Mouse (Mus musculus) CH12.LX (cell line): Measurements from ENCODE around the gene Ceacam19. TPM values are rescaled to one million over a fixed set of nuclear protein-coding genes. Genes with fewer than 3 reads are reported as not detected.
A peak's percentile ranks its signal among the peaks of the same experiment; 100 is the strongest.

Experiments
- DNase-seq: peaks from one replicate; pipeline ENCODE4 v3.0.0-alpha.2; 2013; ENCODE audit errors: extremely low read depth
- H3K27ac ChIP-seq: 2 replicates; pipeline ENCODE4 v1.5.1; 2012; ENCODE audit warnings: low read depth, mild to moderate bottlenecking, control low read depth, moderate library complexity; ENCODE audit not compliant: insufficient read depth
- H3K27me3 ChIP-seq: replicated peaks from 2 replicates; pipeline ENCODE3; 2012; ENCODE audit warnings: inconsistent platforms
- H3K36me3 ChIP-seq, 2 experiments: replicated peaks in 1 of 2; 2 replicates each; pipeline versions ENCODE3 to v1.6.1; 2012; ENCODE audit warnings: inconsistent platforms in 1 of 2, low read length in 1 of 2, mild to moderate bottlenecking in 1 of 2, mixed read lengths in 1 of 2, moderate library complexity in 1 of 2; ENCODE audit not compliant: control insufficient read depth in 1 of 2, insufficient read depth in 1 of 2
- H3K4me1 ChIP-seq, 2 experiments: 2 replicates each; pipeline ENCODE4 v1.6.1; 2012; ENCODE audit warnings: inconsistent platforms in 1 of 2, moderate library complexity in 1 of 2; ENCODE audit not compliant: insufficient read depth in 2 of 2, control insufficient read depth in 1 of 2
- H3K4me2 ChIP-seq: 2 replicates; pipeline ENCODE4 v1.6.1; 2012; ENCODE audit warnings: low read depth, mild to moderate bottlenecking, control low read depth; ENCODE audit not compliant: poor library complexity, insufficient read depth, severe bottlenecking
- H3K4me3 ChIP-seq, 3 experiments: fragments of 150-350 bp in 1 of 3; sonication (generic) in 1 of 3; replicated peaks in 1 of 3; 2 replicates each; pipeline versions ENCODE3 to v1.5.1; 2011 to 2012; ENCODE audit warnings: low read depth in 2 of 3, low read length in 2 of 3, mild to moderate bottlenecking in 2 of 3, moderate library complexity in 2 of 3, control low read depth in 1 of 3, improper control_type of control experiment in 1 of 3, inconsistent platforms in 1 of 3, mixed read lengths in 1 of 3; ENCODE audit not compliant: poor library complexity in 1 of 3
- H3K79me2 ChIP-seq: replicated peaks from 2 replicates; pipeline ENCODE4 v1.6.1; 2012; ENCODE audit warnings: mild to moderate bottlenecking, moderate library complexity; ENCODE audit not compliant: control insufficient read depth, poor library complexity, insufficient read depth, severe bottlenecking; ENCODE audit errors: extremely low read depth
- H3K9ac ChIP-seq: 2 replicates; pipeline ENCODE4 v1.6.1; 2012; ENCODE audit warnings: low read depth, mild to moderate bottlenecking, control low read depth, moderate library complexity; ENCODE audit not compliant: insufficient read depth
- H3K9me3 ChIP-seq: replicated peaks from 2 replicates; pipeline ENCODE3; 2012; ENCODE audit warnings: low read length, inconsistent platforms, mixed read lengths
- BHLHE40 ChIP-seq: IDR thresholded peaks from 2 replicates; pipeline ENCODE4 v1.6.1; 2011; ENCODE audit warnings: mild to moderate bottlenecking, low read depth, low read length, improper control_type of control experiment
- CHD1 ChIP-seq: IDR thresholded peaks from 2 replicates; pipeline ENCODE4 v1.6.1; 2012; ENCODE audit warnings: low read depth, low read length, improper control_type of control experiment, inconsistent platforms
- CTCF ChIP-seq, 2 experiments: IDR thresholded peaks in 1 of 2; conservative IDR thresholded peaks in 1 of 2; 2 replicates each; pipeline ENCODE4 v1.5.1; 2011 to 2012; ENCODE audit warnings: low read depth in 2 of 2, low read length in 2 of 2, improper control_type of control experiment in 1 of 2, inconsistent platforms in 1 of 2, mild to moderate bottlenecking in 1 of 2, moderate library complexity in 1 of 2
- E2F4 ChIP-seq: IDR thresholded peaks from 2 replicates; pipeline ENCODE4 v1.6.1; 2011; ENCODE audit warnings: low read depth, low read length, improper control_type of control experiment; ENCODE audit not compliant: insufficient replicate concordance
- ELF1 ChIP-seq: IDR thresholded peaks from 2 replicates; pipeline ENCODE4 v1.6.1; 2014; ENCODE audit warnings: low read depth, mild to moderate bottlenecking, inconsistent platforms, low read length, improper control_type of control experiment
- EP300 ChIP-seq: IDR thresholded peaks from 2 replicates; pipeline ENCODE4 v1.6.1; 2011; ENCODE audit warnings: low read length, improper control_type of control experiment
- ETS1 ChIP-seq: conservative IDR thresholded peaks from 2 replicates; pipeline ENCODE4 v1.6.1; 2012; ENCODE audit warnings: low read depth, mild to moderate bottlenecking, inconsistent platforms, low read length, improper control_type of control experiment, moderate library complexity
- GABPA ChIP-seq: IDR thresholded peaks from 2 replicates; pipeline ENCODE4 v1.6.1; 2012; ENCODE audit warnings: low read depth, low read length, improper control_type of control experiment, inconsistent platforms; ENCODE audit not compliant: insufficient replicate concordance
- HCFC1 ChIP-seq: IDR thresholded peaks from 2 replicates; pipeline ENCODE4 v1.6.1; 2012; ENCODE audit warnings: low read depth, mild to moderate bottlenecking, inconsistent platforms, low read length, improper control_type of control experiment
- JUND ChIP-seq: conservative IDR thresholded peaks from 2 replicates; pipeline ENCODE4 v1.6.1; 2011; ENCODE audit warnings: low read depth, low read length, improper control_type of control experiment
- KAT2A ChIP-seq: IDR thresholded peaks from 2 replicates; pipeline ENCODE4 v1.6.1; 2012; ENCODE audit warnings: low read length, improper control_type of control experiment, inconsistent platforms; ENCODE audit not compliant: insufficient replicate concordance
- MAX ChIP-seq: IDR thresholded peaks from 2 replicates; pipeline ENCODE4 v1.6.1; 2011; ENCODE audit warnings: low read length, improper control_type of control experiment
- MEF2A ChIP-seq: IDR thresholded peaks from 2 replicates; pipeline ENCODE4 v1.6.1; 2014; ENCODE audit warnings: low read depth, mild to moderate bottlenecking, inconsistent platforms, low read length, improper control_type of control experiment, borderline replicate concordance
- MYC ChIP-seq: IDR thresholded peaks from 2 replicates; pipeline ENCODE4 v1.6.1; 2011; ENCODE audit warnings: low read depth, mild to moderate bottlenecking, improper control_type of control experiment, low read length
- PAX5 ChIP-seq: IDR thresholded peaks from 2 replicates; pipeline ENCODE4 v1.6.1; 2012; ENCODE audit warnings: low read length, inconsistent platforms, mixed read lengths
- POLR2A ChIP-seq: IDR thresholded peaks from 2 replicates; pipeline ENCODE4 v1.6.1; 2011; ENCODE audit warnings: low read depth, mild to moderate bottlenecking, improper control_type of control experiment, low read length
- SMC3 ChIP-seq: IDR thresholded peaks from 2 replicates; pipeline ENCODE4 v1.6.1; 2011; ENCODE audit warnings: low read depth, low read length, improper control_type of control experiment
- TBP ChIP-seq: conservative IDR thresholded peaks from 2 replicates; pipeline ENCODE4 v1.6.1; 2011; ENCODE audit warnings: low read depth, low read length, improper control_type of control experiment
- TCF12 ChIP-seq: IDR thresholded peaks from 2 replicates; pipeline ENCODE4 v1.6.1; 2014; ENCODE audit warnings: low read depth, mild to moderate bottlenecking, inconsistent platforms, low read length, improper control_type of control experiment
- UBTF ChIP-seq: IDR thresholded peaks from 2 replicates; pipeline ENCODE4 v1.6.1; 2012; ENCODE audit warnings: low read depth, mild to moderate bottlenecking, inconsistent platforms, low read length, improper control_type of control experiment, moderate library complexity
- USF1 ChIP-seq: IDR thresholded peaks from 2 replicates; pipeline ENCODE4 v1.6.1; 2014; ENCODE audit warnings: low read depth, mild to moderate bottlenecking, inconsistent platforms, low read length, improper control_type of control experiment
- ZC3H11A ChIP-seq: IDR thresholded peaks from 2 replicates; pipeline ENCODE4 v1.6.1; 2012; ENCODE audit warnings: low read depth, mild to moderate bottlenecking, inconsistent platforms, low read length, improper control_type of control experiment
- ZMIZ1 ChIP-seq: IDR thresholded peaks from 2 replicates; pipeline ENCODE4 v1.6.1; 2012; ENCODE audit warnings: low read depth, mild to moderate bottlenecking, inconsistent platforms, low read length, improper control_type of control experiment
- ZNF384 ChIP-seq: IDR thresholded peaks from 2 replicates; pipeline ENCODE4 v1.6.1; 2012; ENCODE audit warnings: low read depth, low read length, improper control_type of control experiment, inconsistent platforms
- dilution Hi-C: fragments of 300-500 bp; cut with MboI; formaldehyde crosslinking; loops from 2 replicates; pipeline ENCODE4 v1.14.3; 2020; ENCODE audit warnings: low sequenced_read_pairs; ENCODE audit not compliant: extremely low pct_unique_long_range_greater_than_20kb, extremely low pct_ligation_motif_present
- in situ Hi-C: fragments of 300-500 bp; cut with MboI; formaldehyde crosslinking; loops from 3 replicates; pipeline ENCODE4 v1.14.3; 2019; ENCODE audit warnings: low sequenced_read_pairs, low pct_ligation_motif_present, low pct_unique_long_range_greater_than_20kb, mixed read lengths
- polyA plus RNA-seq: library from polyadenylated mRNA; unstranded; fragments of >175 nt; gene quantifications from 2 replicates; pipeline ENCODE4 v1.2.1, GENCODE M21; 2012; ENCODE audit warnings: low read depth; ENCODE audit not compliant: insufficient read length
- total RNA-seq, 2 experiments: library from RNA; depleted of rRNA; stranded (reverse); fragments of 300-350 nt in 1 of 2; fragments of >200 nt in 1 of 2; gene quantifications; 2 replicates each; pipeline ENCODE4 v1.2.3; 2012 to 2014

Gene Ceacam19
- total and polyA plus RNA-seq, 3 experiments: 0.08 TPM; not detected in 2

- TF ChIP-seq USF1 (no peak), SMC3 (peak; percentile 30; the same call in 1 of the 2 replicates), HCFC1 (peak; percentile 60), EP300 (peak; percentile 93), ETS1 (peak; percentile 72), ELF1 (peak; percentile 83), POLR2A (peak; percentile 86), GABPA (no peak), CHD1 (peak; percentile 49; the same call in 1 of the 2 replicates), CTCF (conservative IDR thresholded peaks at IDR 0.05 in 1 of 2, IDR thresholded peaks at IDR 0.05 in 1 of 2; ENCODE audit: low read depth in 2 of 2, low read length in 2 of 2) (no peak), MAX (peak; percentile 47; the same call in 1 of the 2 replicates), E2F4 (no peak), ZNF384 (no peak), TCF12 (peak; percentile 78), KAT2A (0 out of 2 replicates have a peak, but pooled peaks have one; percentile 46)
Observed at GRCm38 (mm10) chr7:19871137-19871621, 16.6 kb downstream of the Ceacam19 start (continued).

GRCm38 (mm10) chr7:19867751-19868399, 19.9 kb downstream of the Ceacam19 start:
- H3K4me1 ChIP-seq: peaks cover 14 to 59% of the 10 kb centered on the region in 2 experiments

GRCm38 (mm10) chr7:19866490-19866889, 21.3 kb downstream of the Ceacam19 start:
- H3K4me3 ChIP-seq: no peak overlapping the region
- H3K9ac ChIP-seq: no peak overlapping the region
- no peaks in the 10 kb centered on the region for H3K9me3 ChIP-seq
- TF ChIP-seq PAX5: no peak
- no peak for TF ChIP-seq HCFC1
- TF ChIP-seq MYC: no peak
- no peak for TF ChIP-seq ZC3H11A
- TF ChIP-seq ZMIZ1: no peak
- no peak for TF ChIP-seq UBTF
- no peak for TF ChIP-seq BHLHE40
- no peak for TF ChIP-seq TBP
- TF ChIP-seq MEF2A: no peak
- no peaks in the 10 kb centered on the region for H3K79me2 ChIP-seq
- no peak overlapping the region for H3K27ac ChIP-seq
- peaks cover 10 to 51% of the 10 kb centered on the region in 2 experiments for H3K4me1 ChIP-seq
- no peak overlapping the region for H3K4me2 ChIP-seq
- in situ Hi-C loops: loop anchor here (25.0 kb wide), 1 partner anchor 454 kb away; the partner anchor contains the start of genes Ckm and Klc3
- dilution Hi-C loops: no loop called here
- no peak for DNase-seq
- H3K27me3 ChIP-seq: no peaks in the 10 kb centered on the region
- peaks cover 0 to 34% of the 10 kb centered on the region in 2 experiments for H3K36me3 ChIP-seq

More at GRCm38 (mm10) chr7:19867751-19868399, 19.9 kb downstream of the Ceacam19 start:
- no peak overlapping the region for H3K4me3 ChIP-seq
- peaks cover 0 to 31% of the 10 kb centered on the region in 2 experiments for H3K36me3 ChIP-seq
- H3K27me3 ChIP-seq: no peaks in the 10 kb centered on the region
- TF ChIP-seq JUND (no peak), UBTF (no peak)
- H3K9me3 ChIP-seq: no peaks in the 10 kb centered on the region
- H3K9ac ChIP-seq: no peak overlapping the region
- dilution Hi-C loops (no loop called here), in situ Hi-C loops (loop anchor here (25.0 kb wide), 1 partner anchor 456 kb away; the partner anchor contains the start of genes Ckm and Klc3)
- no peaks in the 10 kb centered on the region for H3K79me2 ChIP-seq
- no peak overlapping the region for H3K4me2 ChIP-seq
- no peak overlapping the region for H3K27ac ChIP-seq
- no peak for DNase-seq
